Mouse (Mus musculus) embryo, embryonic 11 days (tissue): ENCODE measurements around the gene Ppp1r27.

Experiments
- DNase-seq: peaks from one replicate; pipeline ENCODE4 v3.0.0-alpha.2; 2015

Ppp1r27 gene

GRCm38 (mm10) chr11:120510375-120511030, 40.4 kb downstream of the Ppp1r27 start:
- DNase-seq: peak; percentile 36

GRCm38 (mm10) chr11:120509940-120510339, 41.0 kb downstream of the Ppp1r27 start:
- no peak for DNase-seq

- DNase-seq: no peak
Measured at GRCm38 (mm10) chr11:120508290-120508870, 42.6 kb downstream of the Ppp1r27 start.

- DNase-seq: no peak
Measured at GRCm38 (mm10) chr11:120507611-120508289, 43.2 kb downstream of the Ppp1r27 start.

- peak; percentile 24 for DNase-seq
Measured at GRCm38 (mm10) chr11:120506899-120507298, 44.0 kb downstream of the Ppp1r27 start.

- DNase-seq: no peak
Measured at GRCm38 (mm10) chr11:120505661-120506060, 45.3 kb downstream of the Ppp1r27 start.

GRCm38 (mm10) chr11:120501701-120502100, 49.2 kb downstream of the Ppp1r27 start:
- DNase-seq: no peak

GRCm38 (mm10) chr11:120501018-120501417, 49.9 kb downstream of the Ppp1r27 start:
- no peak for DNase-seq

- DNase-seq: no peak
Measured at GRCm38 (mm10) chr11:120500357-120500756, 50.6 kb downstream of the Ppp1r27 start.
